Mouse (Mus musculus): Measurements from ENCODE around the gene Clcc1.

GRCm38 (mm10) chr3:108722036-108722872 lies 68.5 kb downstream of the Clcc1 start, which contains the start of gene Gpsm2:
- TF ChIP-seq CTCF (IDR thresholded peaks at IDR 0.05; ENCODE audit: low read depth, low read length) (no peak), POLR2A (IDR thresholded peaks at IDR 0.05; ENCODE audit: borderline replicate concordance, low read depth, low read length) (no peak)
